Mouse (Mus musculus): ENCODE measurements around the gene Bora. TPM values are rescaled to one million over a fixed set of nuclear protein-coding genes. Genes with fewer than 3 reads are reported as not detected.

Bora gene
- polyA plus RNA-seq, 1 experiment = 1.3 TPM

- 0% methylated on average over 15 of the region's 15 CpGs for WGBS
- no peak for DNase-seq
- TF ChIP-seq CTCF (IDR thresholded peaks at IDR 0.05; ENCODE audit: insufficient read depth, low read length) (no peak), POLR2A (IDR thresholded peaks at IDR 0.05; ENCODE audit: borderline replicate concordance, extremely low read depth, low read depth, low read length) (no peak)
- H3K4me1 ChIP-seq (ENCODE audit: control insufficient read depth, insufficient read depth, low read length) = peaks cover 3% of the 10 kb centered on the region; the same call in 1 of the 2 replicates
- H3K4me3 ChIP-seq (replicated peaks; ENCODE audit: extremely low read depth, low read depth, low read length) = peak overlapping the region; percentile 81
Observed at GRCm38 (mm10) chr14:99046782-99047181, 760 bp downstream of the Bora start.

- Histone ChIP-seq H3K4me1 (ENCODE audit: control insufficient read depth, insufficient read depth, low read length) (no peaks in the 10 kb centered on the region), H3K4me3 (replicated peaks; ENCODE audit: extremely low read depth, low read depth, low read length) (no peak overlapping the region)
- TF ChIP-seq POLR2A (IDR thresholded peaks at IDR 0.05; ENCODE audit: borderline replicate concordance, extremely low read depth, low read depth, low read length) = no peak
- TF ChIP-seq CTCF (IDR thresholded peaks at IDR 0.05; ENCODE audit: insufficient read depth, low read length) = no peak
- DNase-seq = no peak
- 59% methylated on average over 7 of the region's 7 CpGs for WGBS
Observed at GRCm38 (mm10) chr14:99058959-99059586, 13.1 kb downstream of the Bora start.

- Histone ChIP-seq H3K4me1 (ENCODE audit: control insufficient read depth, insufficient read depth, low read length) (no peaks in the 10 kb centered on the region), H3K4me3 (replicated peaks; ENCODE audit: extremely low read depth, low read depth, low read length) (peak overlapping the region; percentile 2)
- no peak for TF ChIP-seq CTCF (IDR thresholded peaks at IDR 0.05; ENCODE audit: insufficient read depth, low read length)
- TF ChIP-seq POLR2A (IDR thresholded peaks at IDR 0.05; ENCODE audit: borderline replicate concordance, extremely low read depth, low read depth, low read length) = no peak
- 56% methylated on average over 12 of the region's 12 CpGs for WGBS
- DNase-seq = no peak
Observed at GRCm38 (mm10) chr14:99060616-99061015, 14.6 kb downstream of the Bora start.

GRCm38 (mm10) chr14:99063091-99063490, 17.1 kb downstream of the Bora start:
- no peak for DNase-seq
- WGBS = 94% methylated on average over 2 of the region's 2 CpGs
- TF ChIP-seq POLR2A (IDR thresholded peaks at IDR 0.05; ENCODE audit: borderline replicate concordance, extremely low read depth, low read depth, low read length) (no peak), CTCF (IDR thresholded peaks at IDR 0.05; ENCODE audit: insufficient read depth, low read length) (no peak)
- H3K4me3 ChIP-seq (replicated peaks; ENCODE audit: extremely low read depth, low read depth, low read length) = no peak overlapping the region
- H3K4me1 ChIP-seq (ENCODE audit: control insufficient read depth, insufficient read depth, low read length) = no peaks in the 10 kb centered on the region

- 89% methylated on average over 4 of the region's 4 CpGs for whole genome bisulfite sequencing
- TF ChIP-seq POLR2A (IDR thresholded peaks at IDR 0.05; ENCODE audit: borderline replicate concordance, extremely low read depth, low read depth, low read length) = no peak
- TF ChIP-seq CTCF (IDR thresholded peaks at IDR 0.05; ENCODE audit: insufficient read depth, low read length) = no peak
Observed at GRCm38 (mm10) chr14:99071146-99071545, 25.1 kb downstream of the Bora start.

GRCm38 (mm10) chr14:99088947-99089346, 42.9 kb downstream of the Bora start:
- WGBS = 93% methylated on average over 7 of the region's 7 CpGs
- no peak for TF ChIP-seq POLR2A (IDR thresholded peaks at IDR 0.05; ENCODE audit: borderline replicate concordance, extremely low read depth, low read depth, low read length)
- DNase-seq = no peak

More at GRCm38 (mm10) chr14:99071146-99071545, 25.1 kb downstream of the Bora start:
- DNase-seq = no peak
- Histone ChIP-seq H3K4me3 (replicated peaks; ENCODE audit: extremely low read depth, low read depth, low read length) (no peak overlapping the region), H3K4me1 (ENCODE audit: control insufficient read depth, insufficient read depth, low read length) (no peaks in the 10 kb centered on the region)

GRCm38 (mm10) chr14:99099267-99099966, 53.4 kb downstream of the Bora start, which contains the start of the genes Pibf1 and Dis3:
Gene Pibf1 (plus strand): TSS chr14:99099424.
Gene Dis3 (minus strand): TSS chr14:99099770.
- under 1% methylated on average over 73 of the region's 73 CpGs for WGBS

More at GRCm38 (mm10) chr14:99088947-99089346, 42.9 kb downstream of the Bora start:
- Histone ChIP-seq H3K4me1 (ENCODE audit: control insufficient read depth, insufficient read depth, low read length) (no peaks in the 10 kb centered on the region), H3K4me3 (replicated peaks; ENCODE audit: extremely low read depth, low read depth, low read length) (no peak overlapping the region)

GRCm38 (mm10) chr14:99099967-99100587, 54.1 kb downstream of the Bora start:
- DNase-seq = no peak
- TF ChIP-seq CTCF (IDR thresholded peaks at IDR 0.05; ENCODE audit: insufficient read depth, low read length) = no peak
- TF ChIP-seq POLR2A (IDR thresholded peaks at IDR 0.05; ENCODE audit: borderline replicate concordance, extremely low read depth, low read depth, low read length) = no peak
- Histone ChIP-seq H3K4me1 (ENCODE audit: control insufficient read depth, insufficient read depth, low read length) (no peaks in the 10 kb centered on the region; the same call in 1 of the 2 replicates), H3K4me3 (replicated peaks; ENCODE audit: extremely low read depth, low read depth, low read length) (peak overlapping the region; percentile 92)
- WGBS = 4% methylated on average over 20 of the region's 20 CpGs

More at GRCm38 (mm10) chr14:99099267-99099966, 53.4 kb downstream of the Bora start, which contains the start of the genes Pibf1 and Dis3:
- TF ChIP-seq CTCF (IDR thresholded peaks at IDR 0.05; ENCODE audit: insufficient read depth, low read length) = no peak
- peak; percentile 55; the same call in 1 of the 2 replicates for TF ChIP-seq POLR2A (IDR thresholded peaks at IDR 0.05; ENCODE audit: borderline replicate concordance, extremely low read depth, low read depth, low read length)
- Histone ChIP-seq H3K4me3 (replicated peaks; ENCODE audit: extremely low read depth, low read depth, low read length) (peak within 1 kb of the TSS; percentile 94), H3K4me1 (ENCODE audit: control insufficient read depth, insufficient read depth, low read length) (no peaks in the 10 kb centered on the region; the same call in 1 of the 2 replicates)
- DNase-seq = peak; percentile 100

- no peak for DNase-seq
- 95% methylated on average over 4 of the region's 4 CpGs for WGBS
- TF ChIP-seq POLR2A (IDR thresholded peaks at IDR 0.05; ENCODE audit: borderline replicate concordance, extremely low read depth, low read depth, low read length) = no peak
- no peak for TF ChIP-seq CTCF (IDR thresholded peaks at IDR 0.05; ENCODE audit: insufficient read depth, low read length)
- Histone ChIP-seq H3K4me1 (ENCODE audit: control insufficient read depth, insufficient read depth, low read length) (no peaks in the 10 kb centered on the region; the same call in 1 of the 2 replicates), H3K4me3 (replicated peaks; ENCODE audit: extremely low read depth, low read depth, low read length) (no peak overlapping the region)
Observed at GRCm38 (mm10) chr14:99103050-99103449, 57.0 kb downstream of the Bora start.
